Comparison of ENCODE assay signal across 1 mouse cellular context in genomic region chr6:5287919-5288318, GRCm38 (mm10).
A peak's percentile ranks its signal among the peaks of the same experiment; 100 is the strongest.
TF ChIP-seq lines count a peak whose summit lies in the region.

No protein-coding gene starts in this region.

TF ChIP-seq in MEL, 35 proteins besides CTCF, POLR2A, EP300 and RAD21 (continued from another document):
- TF ChIP-seq TCF12 (IDR thresholded peaks at IDR 0.05; ENCODE audit: low read depth, low read length): peak; percentile 73
- TF ChIP-seq GATA1 (IDR thresholded peaks at IDR 0.05; ENCODE audit: low read depth, low read length): peak; percentile 53
- no peak for TF ChIP-seq SMC3 (IDR thresholded peaks at IDR 0.05; ENCODE audit: low read depth, low read length)
- TF ChIP-seq NRF1 (IDR thresholded peaks at IDR 0.05; ENCODE audit: insufficient read depth, low read depth, low read length, poor library complexity, severe bottlenecking): no peak
- no peak for TF ChIP-seq ZMIZ1 (IDR thresholded peaks at IDR 0.05; ENCODE audit: low read depth, low read length)
- TF ChIP-seq MXI1 (IDR thresholded peaks at IDR 0.05; ENCODE audit: low read depth, low read length): no peak
- peak; percentile 57 for TF ChIP-seq ETS1 (IDR thresholded peaks at IDR 0.05; ENCODE audit: low read depth, low read length)
- TF ChIP-seq UBTF (IDR thresholded peaks at IDR 0.05; ENCODE audit: borderline replicate concordance, insufficient read depth, low read depth, low read length): no peak
- TF ChIP-seq TAL1 (IDR thresholded peaks at IDR 0.05; ENCODE audit: low read length): peak; percentile 20; the same call in 1 of the 2 replicates
- no peak for TF ChIP-seq ZC3H11A (IDR thresholded peaks at IDR 0.05; ENCODE audit: low read depth, low read length)
